Mouse (Mus musculus): ENCODE results near the gene Arl4a. TPM values are rescaled to one million over a fixed set of nuclear protein-coding genes. Genes with fewer than 3 reads are reported as not detected.

Gene Arl4a
- polyA plus RNA-seq, 2 experiments = 27.8 to 77.8 TPM

DNA sequence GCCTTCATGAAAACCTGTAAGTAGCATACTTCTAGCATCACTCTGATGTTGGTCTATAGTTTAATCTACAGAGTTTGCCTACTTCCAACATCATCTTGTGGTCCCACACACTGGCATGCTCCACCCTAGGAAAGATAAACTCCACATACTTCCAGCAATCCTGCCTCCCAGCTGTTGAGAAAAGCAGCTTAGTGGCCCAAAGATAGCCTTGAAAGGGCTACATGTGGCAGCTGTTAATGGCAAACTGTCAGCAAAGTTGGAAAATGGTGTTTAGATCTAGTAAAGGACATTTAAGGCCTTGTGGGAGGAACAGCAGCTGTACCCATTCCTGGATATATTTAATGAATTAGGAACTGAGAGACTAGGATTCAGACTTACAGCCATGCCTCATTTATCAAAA is 68.3 kb downstream of the Arl4a start:
- TF ChIP-seq POLR2A (IDR thresholded peaks at IDR 0.05; ENCODE audit: borderline replicate concordance, extremely low read depth, insufficient read depth, insufficient read length) = no peak
- Histone ChIP-seq H3K4me2 (replicated peaks; ENCODE audit: low read depth, low read length, severe bottlenecking) (no peak overlapping the region), H3K27ac (replicated peaks; ENCODE audit: low read depth, low read length) (no peak overlapping the region), H3K9me3 (ENCODE audit: control insufficient read depth, low read length) (no peaks in the 10 kb centered on the region), H3K4me1 (ENCODE audit: control insufficient read depth, insufficient read depth, low read length) (no peaks in the 10 kb centered on the region), H3K9ac (ENCODE audit: low read depth, low read length, severe bottlenecking) (no peak overlapping the region), H3K4me3 (replicated peaks; ENCODE audit: low read length) (no peak overlapping the region), H3K36me3 (ENCODE audit: control insufficient read depth, insufficient read depth, low read length) (no peaks in the 10 kb centered on the region), H3K27me3 (ENCODE audit: control insufficient read depth, insufficient read depth, low read length) (no peaks in the 10 kb centered on the region)
- ATAC-seq (ENCODE audit: low FRiP score, low read depth) (no peak), DNase-seq (ENCODE audit: low spot score) (no peak)

DNA sequence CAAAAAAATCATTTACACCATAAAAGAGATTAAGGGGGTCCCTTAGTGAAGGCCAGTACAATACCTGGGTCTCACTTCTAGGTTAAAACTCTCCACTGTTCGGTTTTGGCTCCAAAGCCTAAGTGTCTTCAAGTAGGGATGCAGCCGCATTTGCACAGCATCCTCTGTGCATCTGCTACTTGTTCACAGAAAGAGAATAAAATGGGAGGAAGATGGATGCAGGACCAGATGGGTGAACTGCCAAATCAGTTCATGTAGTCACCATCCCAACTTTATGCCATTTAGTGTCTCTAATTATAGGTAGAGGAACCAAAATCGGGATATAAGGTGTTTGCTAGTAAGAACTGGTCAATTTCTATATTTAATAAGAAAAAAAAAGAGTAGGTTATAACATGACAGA is 69.7 kb downstream of the Arl4a start:
- ATAC-seq (ENCODE audit: low FRiP score, low read depth) (no peak), DNase-seq (ENCODE audit: low spot score) (no peak)
- no peak for TF ChIP-seq POLR2A (IDR thresholded peaks at IDR 0.05; ENCODE audit: borderline replicate concordance, extremely low read depth, insufficient read depth, insufficient read length)
- H3K27me3 ChIP-seq (ENCODE audit: control insufficient read depth, insufficient read depth, low read length) = no peaks in the 10 kb centered on the region
- H3K9me3 ChIP-seq (ENCODE audit: control insufficient read depth, low read length) = no peaks in the 10 kb centered on the region
- H3K4me1 ChIP-seq (ENCODE audit: control insufficient read depth, insufficient read depth, low read length) = no peaks in the 10 kb centered on the region
- H3K36me3 ChIP-seq (ENCODE audit: control insufficient read depth, insufficient read depth, low read length) = no peaks in the 10 kb centered on the region
- no peak overlapping the region for H3K4me3 ChIP-seq (replicated peaks; ENCODE audit: low read length)
- H3K27ac ChIP-seq (replicated peaks; ENCODE audit: low read depth, low read length) = no peak overlapping the region
- WGBS = 88% methylated on average over 3 of the region's 3 CpGs
- H3K9ac ChIP-seq (ENCODE audit: low read depth, low read length, severe bottlenecking) = no peak overlapping the region
- H3K4me2 ChIP-seq (replicated peaks; ENCODE audit: low read depth, low read length, severe bottlenecking) = no peak overlapping the region

DNA sequence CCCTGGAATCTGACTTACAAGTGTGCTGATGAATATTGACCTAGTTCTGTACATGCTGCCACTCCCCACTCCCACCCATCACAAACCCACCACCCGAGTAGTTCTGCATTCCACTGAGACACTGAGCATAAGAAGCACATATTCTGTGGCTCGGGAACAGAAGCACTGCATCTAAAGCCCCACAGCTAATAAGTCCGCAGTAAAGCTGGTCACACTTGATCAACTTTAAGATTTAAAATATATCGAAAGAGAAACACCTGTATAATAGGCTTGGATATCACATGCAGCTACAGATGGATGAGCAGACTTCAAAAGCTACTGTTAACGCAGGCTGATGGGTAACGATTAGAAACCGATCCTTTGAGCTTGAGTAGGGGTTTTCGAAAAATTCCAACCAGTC is 78.7 kb downstream of the Arl4a start:
- Histone ChIP-seq H3K36me3 (ENCODE audit: control insufficient read depth, insufficient read depth, low read length) (no peaks in the 10 kb centered on the region), H3K4me2 (replicated peaks; ENCODE audit: low read depth, low read length, severe bottlenecking) (no peak overlapping the region), H3K4me3 (replicated peaks; ENCODE audit: low read length) (no peak overlapping the region), H3K27me3 (ENCODE audit: control insufficient read depth, insufficient read depth, low read length) (no peaks in the 10 kb centered on the region), H3K9me3 (ENCODE audit: control insufficient read depth, low read length) (no peaks in the 10 kb centered on the region), H3K27ac (replicated peaks; ENCODE audit: low read depth, low read length) (no peak overlapping the region), H3K9ac (ENCODE audit: low read depth, low read length, severe bottlenecking) (no peak overlapping the region), H3K4me1 (ENCODE audit: control insufficient read depth, insufficient read depth, low read length) (no peaks in the 10 kb centered on the region)
- ATAC-seq (ENCODE audit: low FRiP score, low read depth) (no peak), DNase-seq (ENCODE audit: low spot score) (no peak)
- no peak for TF ChIP-seq POLR2A (IDR thresholded peaks at IDR 0.05; ENCODE audit: borderline replicate concordance, extremely low read depth, insufficient read depth, insufficient read length)
- 79% methylated on average over 8 of the region's 8 CpGs for WGBS

- no peaks in the 10 kb centered on the region for H3K27me3 ChIP-seq (ENCODE audit: control insufficient read depth, insufficient read depth, low read length)
- ATAC-seq (ENCODE audit: low FRiP score, low read depth) = no peak
- no peak overlapping the region for H3K4me3 ChIP-seq (replicated peaks; ENCODE audit: low read length)
- DNase-seq (ENCODE audit: low spot score) = peak; percentile 39
- no peak overlapping the region for H3K27ac ChIP-seq (replicated peaks; ENCODE audit: low read depth, low read length)
- no peaks in the 10 kb centered on the region for H3K36me3 ChIP-seq (ENCODE audit: control insufficient read depth, insufficient read depth, low read length)
- TF ChIP-seq POLR2A (IDR thresholded peaks at IDR 0.05; ENCODE audit: borderline replicate concordance, extremely low read depth, insufficient read depth, insufficient read length) = no peak
- H3K4me1 ChIP-seq (ENCODE audit: control insufficient read depth, insufficient read depth, low read length) = no peaks in the 10 kb centered on the region
- 63% methylated on average over 8 of the region's 8 CpGs for WGBS
- H3K9me3 ChIP-seq (ENCODE audit: control insufficient read depth, low read length) = no peaks in the 10 kb centered on the region
- H3K4me2 ChIP-seq (replicated peaks; ENCODE audit: low read depth, low read length, severe bottlenecking) = no peak overlapping the region
- H3K9ac ChIP-seq (ENCODE audit: low read depth, low read length, severe bottlenecking) = no peak overlapping the region
These were observed 79.7 kb downstream of the Arl4a start for GRCm38 (mm10) chr12:39957931-39958671.

DNA sequence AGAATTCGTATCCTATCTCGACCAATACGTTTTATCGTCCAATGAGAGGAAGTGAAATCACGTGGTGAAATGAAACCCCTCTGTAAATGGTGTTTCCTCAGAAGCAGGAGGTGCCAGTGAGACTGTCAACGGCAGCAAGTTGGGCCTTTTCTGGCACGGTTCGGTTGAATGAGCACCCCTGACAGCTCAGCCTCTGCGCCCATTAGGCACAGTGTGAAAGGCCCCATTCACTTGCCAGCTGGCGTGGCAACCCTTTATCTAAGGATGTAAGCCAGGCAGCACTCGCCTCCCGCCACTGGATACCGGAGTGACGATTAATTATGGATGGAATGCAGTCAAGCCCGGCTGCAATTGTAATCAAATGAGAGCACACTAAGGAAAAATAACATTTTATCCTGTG is 81.4 kb downstream of the Arl4a start:
- Histone ChIP-seq H3K9ac (ENCODE audit: low read depth, low read length, severe bottlenecking) (no peak overlapping the region), H3K4me2 (replicated peaks; ENCODE audit: low read depth, low read length, severe bottlenecking) (no peak overlapping the region), H3K9me3 (ENCODE audit: control insufficient read depth, low read length) (no peaks in the 10 kb centered on the region), H3K27me3 (ENCODE audit: control insufficient read depth, insufficient read depth, low read length) (no peaks in the 10 kb centered on the region), H3K4me1 (ENCODE audit: control insufficient read depth, insufficient read depth, low read length) (no peaks in the 10 kb centered on the region; the same call in 1 of the 2 replicates), H3K36me3 (ENCODE audit: control insufficient read depth, insufficient read depth, low read length) (no peaks in the 10 kb centered on the region), H3K27ac (replicated peaks; ENCODE audit: low read depth, low read length) (no peak overlapping the region), H3K4me3 (replicated peaks; ENCODE audit: low read length) (no peak overlapping the region)
- ATAC-seq (ENCODE audit: low FRiP score, low read depth) = no peak
- no peak for DNase-seq (ENCODE audit: low spot score)
- no peak for TF ChIP-seq POLR2A (IDR thresholded peaks at IDR 0.05; ENCODE audit: borderline replicate concordance, extremely low read depth, insufficient read depth, insufficient read length)
- 78% methylated on average over 15 of the region's 15 CpGs for WGBS

Other genes starting within 250 kb of the Arl4a start
- 10.4 and 11.5 TPM in 2 replicates for gene Scin, start 96.2 kb upstream of the Arl4a start, polyA plus RNA-seq (2012; rRNA removed)
- 6.2 and 6.7 TPM in 2 replicates for gene Scin, start 96.2 kb upstream of the Arl4a start, polyA plus RNA-seq (2014; fragmentation: Nextera tagmentation; extraction: Ambion mirVana)
- gene Lsmem1, start 161.5 kb upstream of the Arl4a start, polyA plus RNA-seq (2012; rRNA removed) = 0.77 and 1.9 TPM in 2 replicates
- 1.2 and 2.0 TPM in 2 replicates for gene Lsmem1, start 161.5 kb upstream of the Arl4a start, polyA plus RNA-seq (2014; fragmentation: Nextera tagmentation; extraction: Ambion mirVana)
- gene Ifrd1, start 210.5 kb upstream of the Arl4a start, polyA plus RNA-seq (2012; rRNA removed) = 36.6 and 45.1 TPM in 2 replicates
- gene Ifrd1, start 210.5 kb upstream of the Arl4a start, polyA plus RNA-seq (2014; fragmentation: Nextera tagmentation; extraction: Ambion mirVana) = 117 and 120 TPM in 2 replicates

Measured in limb, embryonic 14.5 days (tissue).